ENCODE assay signal across 21 mouse cellular contexts in the genomic region with DNA sequence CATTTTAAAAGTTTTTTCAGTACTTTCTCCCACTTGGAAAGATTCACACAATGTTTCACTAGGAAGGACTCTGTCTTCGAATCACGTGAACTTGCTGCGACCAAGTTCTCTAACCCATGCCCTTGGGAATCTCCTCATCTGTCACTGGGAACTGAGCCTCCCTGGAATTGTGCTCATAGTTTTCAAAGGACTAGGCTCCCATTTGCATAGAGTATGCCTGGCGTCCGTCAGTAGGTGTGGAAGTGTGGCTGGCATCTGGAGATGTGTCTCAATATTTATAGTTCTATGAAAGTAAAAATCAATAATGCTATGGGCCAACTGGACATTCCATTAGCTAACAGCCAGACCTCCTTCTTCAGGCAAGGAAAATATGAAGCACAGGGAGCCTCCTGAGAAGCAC.
DNase-seq lines count a peak whose midpoint lies in the region; ATAC-seq and TF ChIP-seq lines count a peak whose summit lies in the region.
"Had no signal": no experiment of that assay in that cellular context is flagged by ENCODE, and none has a peak within 500 bp of the region (broad histone marks: within the 10 kb centered on the region; RNA-seq: fewer than 3 reads in every experiment).

No protein-coding gene starts in this region.

- TF ChIP-seq POLR2A in kidney, adult 2 months (IDR thresholded peaks at IDR 0.05; ENCODE audit: low read depth, low read length): no peak

- 46% methylated on average over 5 of the region's 5 CpGs for WGBS in forebrain, embryonic 15.5 days
- WGBS in forebrain, embryonic 10.5 days: 83% methylated on average over 5 of the region's 5 CpGs
- 57% methylated on average over 5 of the region's 5 CpGs for WGBS in kidney, adult 2 months
- WGBS in heart, postnatal 0 days: 27% methylated on average over 5 of the region's 5 CpGs
- 67% methylated on average over 5 of the region's 5 CpGs for WGBS in hindbrain, embryonic 11.5 days

- no peak overlapping the region for H3K4me2 ChIP-seq in forebrain, embryonic 15.5 days (replicated peaks)
- H3K4me2 ChIP-seq in heart, postnatal 0 days (ENCODE audit: low read depth, low read length): no peak overlapping the region
- no peak overlapping the region for H3K4me2 ChIP-seq in hindbrain, embryonic 11.5 days (replicated peaks; ENCODE audit: low read depth, low read length)
- H3K4me2 ChIP-seq: embryonic facial prominence, embryonic 12.5 days; forebrain, embryonic 12.5 days; limb, embryonic 13.5 days; midbrain, embryonic 11.5 days had no signal

- H3K27ac ChIP-seq in forebrain, embryonic 15.5 days (replicated peaks): 0 out of 2 replicates have a peak overlapping the region, but pooled peaks have one; percentile 8
- H3K27ac ChIP-seq in forebrain, embryonic 10.5 days: no peak overlapping the region
- no peak overlapping the region for H3K27ac ChIP-seq in kidney, adult 2 months (ENCODE audit: insufficient read depth, low read depth, low read length)
- peak overlapping the region; percentile 9; the same call in 1 of the 2 replicates for H3K27ac ChIP-seq in heart, postnatal 0 days (ENCODE audit: low read depth)
- H3K27ac ChIP-seq in hindbrain, embryonic 11.5 days (ENCODE audit: low read depth, low read length): no peak overlapping the region
- H3K27ac ChIP-seq: embryonic facial prominence, embryonic 12.5 days; forebrain, embryonic 12.5 days; hindbrain, embryonic 10.5 days; limb, embryonic 13.5 days; stomach, postnatal 0 days had no signal

- no peak overlapping the region for H3K9ac ChIP-seq in forebrain, embryonic 15.5 days (replicated peaks)
- H3K9ac ChIP-seq in heart, postnatal 0 days (replicated peaks; ENCODE audit: low read depth, low read length): no peak overlapping the region
- H3K9ac ChIP-seq in hindbrain, embryonic 11.5 days (ENCODE audit: low read depth, low read length): no peak overlapping the region
- H3K9ac ChIP-seq: embryonic facial prominence, embryonic 12.5 days; forebrain, embryonic 12.5 days; limb, embryonic 13.5 days had no signal

- no peak for DNase-seq in forebrain, embryonic 10.5 days (ENCODE audit: extremely low spot score, low spot score)
- DNase-seq in kidney, adult 2 months: peak; percentile 41
- no peak for DNase-seq in kidney, adult 18-20 months
- peak; percentile 10 for DNase-seq in NIH3T3 (ENCODE audit: low read depth)
- DNase-seq in heart, postnatal 0 days (ENCODE audit: low spot score): no peak
- no peak for DNase-seq in thymus, postnatal 36 days
- no peak for DNase-seq in hindbrain, embryonic 11.5 days (ENCODE audit: low spot score)
- DNase-seq: cerebellum, adult 11-12 months; cerebellum, postnatal 14 days; kidney, postnatal 10 days; thymus, adult 2 months had no signal

- no peaks in the 10 kb centered on the region for H3K27me3 ChIP-seq in forebrain, embryonic 15.5 days
- peaks cover 9% of the 10 kb centered on the region; the same call in 1 of the 2 replicates for H3K27me3 ChIP-seq in forebrain, embryonic 10.5 days (ENCODE audit: poor library complexity, severe bottlenecking)
- no peaks in the 10 kb centered on the region for H3K27me3 ChIP-seq in kidney, adult 2 months (replicated peaks; ENCODE audit: control insufficient read depth, insufficient read depth, low read length)
- H3K27me3 ChIP-seq in heart, postnatal 0 days (ENCODE audit: control insufficient read depth, insufficient read depth, low read length): no peaks in the 10 kb centered on the region
- H3K27me3 ChIP-seq in hindbrain, embryonic 11.5 days (ENCODE audit: control insufficient read depth, insufficient read depth, low read length): no peaks in the 10 kb centered on the region
- H3K27me3 ChIP-seq: embryonic facial prominence, embryonic 12.5 days; forebrain, embryonic 12.5 days; limb, embryonic 13.5 days had no signal

- no peak for TF ChIP-seq CTCF in kidney, adult 2 months (conservative IDR thresholded peaks at IDR 0.05; ENCODE audit: insufficient read depth, insufficient read length, low read depth, low read length)
- no peak for TF ChIP-seq CTCF in heart, postnatal 0 days (IDR thresholded peaks at IDR 0.05; ENCODE audit: low read depth)

- H3K9me3 ChIP-seq in forebrain, embryonic 15.5 days: no peaks in the 10 kb centered on the region
- no peaks in the 10 kb centered on the region for H3K9me3 ChIP-seq in forebrain, embryonic 10.5 days
- no peaks in the 10 kb centered on the region for H3K9me3 ChIP-seq in heart, postnatal 0 days (replicated peaks; ENCODE audit: control insufficient read depth, low read length)
- H3K9me3 ChIP-seq in hindbrain, embryonic 11.5 days (ENCODE audit: control insufficient read depth, low read length): no peaks in the 10 kb centered on the region
- H3K9me3 ChIP-seq: embryonic facial prominence, embryonic 12.5 days; forebrain, embryonic 12.5 days; hindbrain, embryonic 10.5 days; limb, embryonic 13.5 days had no signal

- TF ChIP-seq EP300 in heart, postnatal 0 days (IDR thresholded peaks at IDR 0.05; ENCODE audit: low read depth): no peak

- peaks cover 40% of the 10 kb centered on the region for H3K4me1 ChIP-seq in forebrain, embryonic 15.5 days
- peaks cover 40% of the 10 kb centered on the region for H3K4me1 ChIP-seq in forebrain, embryonic 10.5 days
- peaks cover 3% of the 10 kb centered on the region; the same call in 1 of the 2 replicates for H3K4me1 ChIP-seq in kidney, adult 2 months (ENCODE audit: control insufficient read depth, insufficient read depth, low read length)
- H3K4me1 ChIP-seq in heart, postnatal 0 days (ENCODE audit: control insufficient read depth, insufficient read depth): peaks cover 15% of the 10 kb centered on the region
- no peaks in the 10 kb centered on the region for H3K4me1 ChIP-seq in hindbrain, embryonic 11.5 days (replicated peaks; ENCODE audit: control insufficient read depth, insufficient read depth, low read length)

- H3K36me3 ChIP-seq in forebrain, embryonic 15.5 days: no peaks in the 10 kb centered on the region
- no peaks in the 10 kb centered on the region for H3K36me3 ChIP-seq in forebrain, embryonic 10.5 days (replicated peaks)
- no peaks in the 10 kb centered on the region for H3K36me3 ChIP-seq in kidney, adult 2 months (ENCODE audit: control insufficient read depth, insufficient read depth, low read length)
- no peaks in the 10 kb centered on the region for H3K36me3 ChIP-seq in heart, postnatal 0 days (replicated peaks; ENCODE audit: control insufficient read depth, insufficient read depth, low read length)
- H3K36me3 ChIP-seq in hindbrain, embryonic 11.5 days (ENCODE audit: control insufficient read depth, insufficient read depth, low read length): no peaks in the 10 kb centered on the region
- H3K36me3 ChIP-seq: embryonic facial prominence, embryonic 12.5 days; hindbrain, embryonic 10.5 days; limb, embryonic 13.5 days had no signal

- ATAC-seq in forebrain, embryonic 15.5 days (replicated peaks): no peak
- peak; percentile 44; the same call in 1 of the 2 replicates for ATAC-seq in heart, postnatal 0 days (ENCODE audit: insufficient read depth, low read depth)
- no peak for ATAC-seq in hindbrain, embryonic 11.5 days (ENCODE audit: low FRiP score)
- ATAC-seq: CD4-positive, CD25-positive, alpha-beta regulatory T cell, adult 4 months; hindbrain, postnatal 0 days; intestine, embryonic 16.5 days had no signal

- no peak overlapping the region for H3K4me3 ChIP-seq in forebrain, embryonic 15.5 days
- no peak overlapping the region for H3K4me3 ChIP-seq in forebrain, embryonic 10.5 days
- no peak overlapping the region for H3K4me3 ChIP-seq in kidney, adult 2 months (ENCODE audit: insufficient read depth, low read depth, low read length)
- H3K4me3 ChIP-seq in heart, postnatal 0 days (ENCODE audit: low read depth, low read length): no peak overlapping the region
- H3K4me3 ChIP-seq in hindbrain, embryonic 11.5 days (ENCODE audit: low read depth, low read length): no peak overlapping the region
- H3K4me3 ChIP-seq: embryonic facial prominence, embryonic 12.5 days; forebrain, embryonic 12.5 days; hindbrain, embryonic 10.5 days; limb, embryonic 13.5 days had no signal

Comparison
In these comparisons a context has a peak if more than half of its experiments do, and no peak if none do; other contexts are left out.
1. H3K27ac ChIP-seq: peak in forebrain, embryonic 15.5 days (single experiment) and heart, postnatal 0 days (single experiment); none in forebrain, embryonic 10.5 days (single experiment), kidney, adult 2 months (single experiment) and hindbrain, embryonic 11.5 days (single experiment).
2. DNase-seq: peak in kidney, adult 2 months (single experiment) and NIH3T3 (single experiment); none in forebrain, embryonic 10.5 days (single experiment), kidney, adult 18-20 months (single experiment), heart, postnatal 0 days (single experiment), thymus, postnatal 36 days (0 of 2) and hindbrain, embryonic 11.5 days (single experiment).